ENCODE assay signal across 10 mouse cellular contexts in genomic region chr16:36784146-36784545, GRCm38 (mm10). TPM values are rescaled to one million over a fixed set of nuclear protein-coding genes. Genes with fewer than 3 reads are reported as not detected.
DNase-seq lines count a peak whose midpoint lies in the region; ATAC-seq and TF ChIP-seq lines count a peak whose summit lies in the region.
"Had no signal": no experiment of that assay in that cellular context is flagged by ENCODE, and none has a peak within 500 bp of the region (broad histone marks: within the 10 kb centered on the region; RNA-seq: fewer than 3 reads in every experiment).

No protein-coding gene starts in this region.

- H3K9ac ChIP-seq in kidney, embryonic 14.5 days (ENCODE audit: low read depth, low read length): no peak overlapping the region
- H3K9ac ChIP-seq in midbrain, embryonic 13.5 days (replicated peaks): no peak overlapping the region
- no peak overlapping the region for H3K9ac ChIP-seq in forebrain, postnatal 0 days
- H3K9ac ChIP-seq: limb, embryonic 13.5 days had no signal

- TF ChIP-seq POLR2A in kidney, adult 2 months (IDR thresholded peaks at IDR 0.05; ENCODE audit: low read depth, low read length): no peak
- TF ChIP-seq POLR2A in olfactory bulb, adult 2 months (IDR thresholded peaks at IDR 0.05; ENCODE audit: insufficient read depth, low read depth, low read length): no peak

- peak overlapping the region; percentile 28; the same call in 1 of the 2 replicates for H3K4me3 ChIP-seq in kidney, adult 2 months (ENCODE audit: insufficient read depth, low read depth, low read length)
- H3K4me3 ChIP-seq in kidney, embryonic 14.5 days (ENCODE audit: low read length): no peak overlapping the region
- H3K4me3 ChIP-seq in midbrain, embryonic 13.5 days (replicated peaks): no peak overlapping the region
- H3K4me3 ChIP-seq in midbrain, embryonic 10.5 days: no peak overlapping the region
- H3K4me3 ChIP-seq in forebrain, postnatal 0 days (ENCODE audit: low read depth, low read length): peak overlapping the region; percentile 27
- no peak overlapping the region for H3K4me3 ChIP-seq in olfactory bulb, adult 2 months (ENCODE audit: insufficient read depth, low read depth, low read length)
- H3K4me3 ChIP-seq: limb, embryonic 13.5 days; megakaryocyte, embryonic 14.5 days had no signal

- no peaks in the 10 kb centered on the region for H3K27me3 ChIP-seq in kidney, adult 2 months (replicated peaks; ENCODE audit: control insufficient read depth, insufficient read depth, low read length)
- no peaks in the 10 kb centered on the region for H3K27me3 ChIP-seq in kidney, embryonic 14.5 days (ENCODE audit: control insufficient read depth, insufficient read depth, low read length)
- no peaks in the 10 kb centered on the region for H3K27me3 ChIP-seq in midbrain, embryonic 13.5 days
- no peaks in the 10 kb centered on the region for H3K27me3 ChIP-seq in midbrain, embryonic 10.5 days (ENCODE audit: low read depth, poor library complexity, severe bottlenecking)
- no peaks in the 10 kb centered on the region for H3K27me3 ChIP-seq in forebrain, postnatal 0 days (ENCODE audit: insufficient read depth, low read length)
- H3K27me3 ChIP-seq: limb, embryonic 13.5 days had no signal

- DNase-seq in kidney, adult 2 months: peak; percentile 56
- no peak for DNase-seq in midbrain, embryonic 10.5 days (ENCODE audit: low spot score)
- DNase-seq in forebrain, postnatal 0 days: no peak
- DNase-seq in frontal cortex, postnatal 14 days (ENCODE audit: low spot score in 2 of 2): no peak
- DNase-seq: spleen, adult 18-20 months had no signal

- TF ChIP-seq CTCF in kidney, adult 2 months (conservative IDR thresholded peaks at IDR 0.05; ENCODE audit: insufficient read depth, insufficient read length, low read depth, low read length): no peak
- no peak for TF ChIP-seq CTCF in forebrain, postnatal 0 days (IDR thresholded peaks at IDR 0.05; ENCODE audit: low read depth)
- TF ChIP-seq CTCF in olfactory bulb, adult 2 months (IDR thresholded peaks at IDR 0.05; ENCODE audit: insufficient read depth, low read depth, low read length): no peak

- H3K4me1 ChIP-seq in kidney, adult 2 months (ENCODE audit: control insufficient read depth, insufficient read depth, low read length): peaks cover 10% of the 10 kb centered on the region; the same call in 1 of the 2 replicates
- no peaks in the 10 kb centered on the region for H3K4me1 ChIP-seq in kidney, embryonic 14.5 days (ENCODE audit: control insufficient read depth, insufficient read depth, low read length)
- no peaks in the 10 kb centered on the region for H3K4me1 ChIP-seq in midbrain, embryonic 13.5 days (replicated peaks)
- H3K4me1 ChIP-seq in midbrain, embryonic 10.5 days: no peaks in the 10 kb centered on the region
- no peaks in the 10 kb centered on the region; the same call in 1 of the 2 replicates for H3K4me1 ChIP-seq in forebrain, postnatal 0 days (ENCODE audit: insufficient read depth)
- no peaks in the 10 kb centered on the region for H3K4me1 ChIP-seq in olfactory bulb, adult 2 months (ENCODE audit: control insufficient read depth, insufficient read depth, low read length)
- H3K4me1 ChIP-seq: megakaryocyte, embryonic 14.5 days had no signal

- H3K9me3 ChIP-seq in kidney, embryonic 14.5 days (ENCODE audit: control insufficient read depth, low read length): no peaks in the 10 kb centered on the region
- no peaks in the 10 kb centered on the region for H3K9me3 ChIP-seq in midbrain, embryonic 13.5 days
- no peaks in the 10 kb centered on the region for H3K9me3 ChIP-seq in midbrain, embryonic 10.5 days (replicated peaks)
- no peaks in the 10 kb centered on the region for H3K9me3 ChIP-seq in forebrain, postnatal 0 days (ENCODE audit: low read length)
- H3K9me3 ChIP-seq: limb, embryonic 13.5 days; megakaryocyte, embryonic 14.5 days had no signal

- 51% methylated on average over 2 of the region's 2 CpGs for WGBS in kidney, adult 2 months
- WGBS in kidney, embryonic 14.5 days: 96% methylated on average over 2 of the region's 2 CpGs
- 88% methylated on average over 2 of the region's 2 CpGs for WGBS in midbrain, embryonic 13.5 days
- WGBS in midbrain, embryonic 10.5 days: 96% methylated on average over 2 of the region's 2 CpGs
- 25% methylated on average over 2 of the region's 2 CpGs for WGBS in forebrain, postnatal 0 days
- WGBS in olfactory bulb, adult 2 months: 32% methylated on average over 2 of the region's 2 CpGs

- H3K36me3 ChIP-seq in kidney, adult 2 months (ENCODE audit: control insufficient read depth, insufficient read depth, low read length): no peaks in the 10 kb centered on the region
- no peaks in the 10 kb centered on the region for H3K36me3 ChIP-seq in kidney, embryonic 14.5 days (ENCODE audit: control insufficient read depth, insufficient read depth, low read length)
- no peaks in the 10 kb centered on the region for H3K36me3 ChIP-seq in midbrain, embryonic 13.5 days
- H3K36me3 ChIP-seq in midbrain, embryonic 10.5 days: no peaks in the 10 kb centered on the region
- H3K36me3 ChIP-seq in forebrain, postnatal 0 days (ENCODE audit: insufficient read depth): no peaks in the 10 kb centered on the region
- H3K36me3 ChIP-seq: limb, embryonic 13.5 days had no signal

- no peak for ATAC-seq in kidney, embryonic 14.5 days (ENCODE audit: low FRiP score, low TSS enrichment)
- ATAC-seq in midbrain, embryonic 13.5 days: no peak
- ATAC-seq in forebrain, postnatal 0 days: no peak

- peak overlapping the region; percentile 99 for H3K27ac ChIP-seq in kidney, adult 2 months (ENCODE audit: insufficient read depth, low read depth, low read length)
- no peak overlapping the region for H3K27ac ChIP-seq in kidney, embryonic 14.5 days (ENCODE audit: low read depth, low read length)
- peak overlapping the region; percentile 54; the same call in 1 of the 2 replicates for H3K27ac ChIP-seq in midbrain, embryonic 13.5 days
- no peak overlapping the region for H3K27ac ChIP-seq in midbrain, embryonic 10.5 days (replicated peaks)
- 0 out of 2 replicates have a peak overlapping the region, but pooled peaks have one; percentile 29 for H3K27ac ChIP-seq in forebrain, postnatal 0 days (ENCODE audit: low read depth, low read length)
- 0 out of 2 replicates have a peak overlapping the region, but pooled peaks have one; percentile 31 for H3K27ac ChIP-seq in olfactory bulb, adult 2 months (ENCODE audit: insufficient read depth, low read depth, low read length)
- H3K27ac ChIP-seq: limb, embryonic 13.5 days had no signal

- H3K4me2 ChIP-seq in kidney, embryonic 14.5 days (replicated peaks; ENCODE audit: low read depth, low read length): no peak overlapping the region
- no peak overlapping the region for H3K4me2 ChIP-seq in midbrain, embryonic 13.5 days (replicated peaks)
- H3K4me2 ChIP-seq in forebrain, postnatal 0 days (ENCODE audit: low read depth): peak overlapping the region; percentile 26; the same call in 1 of the 2 replicates
- H3K4me2 ChIP-seq: limb, embryonic 13.5 days had no signal

RNA-seq across cellular contexts. Expression of gene Slc15a2, which starts 0.6 kb away (rescaled TPM):
- polyA plus RNA-seq in kidney, adult 2 months (2012; rRNA removed): 92.1 and 97.9 TPM in 2 replicates
- polyA plus RNA-seq in kidney, embryonic 14.5 days (2014; fragmentation: Nextera tagmentation; extraction: Ambion mirVana): 5.5 and 12.3 TPM in 2 replicates
- polyA plus RNA-seq in midbrain, embryonic 13.5 days (2015; fragmentation: Nextera tagmentation; extraction: Ambion mirVana): 6.0 and 7.0 TPM in 2 replicates
- 1.1 and 1.3 TPM in 2 replicates for polyA plus RNA-seq in midbrain, embryonic 10.5 days (2016; fragmentation: Nextera tagmentation; extraction: Ambion mirVana)
- total RNA-seq in forebrain, postnatal 0 days (2014; rRNA removed): 18.2 and 23.5 TPM in 2 replicates
- 21.1 and 23.9 TPM in 2 replicates for polyA plus RNA-seq in forebrain, postnatal 0 days (2015; fragmentation: Nextera tagmentation; extraction: Ambion mirVana)
- polyA plus RNA-seq in olfactory bulb, adult 2 months (2012; ENCODE audit: insufficient read depth, insufficient read length, low replicate concordance, missing spikeins): not detected in 2 replicates

RNA-seq across cellular contexts. Expression of gene Iqcb1, which starts 44.0 kb away (rescaled TPM):
- polyA plus RNA-seq in kidney, adult 2 months (2012; rRNA removed): 1.7 and 3.0 TPM in 2 replicates
- polyA plus RNA-seq in kidney, embryonic 14.5 days (2014; fragmentation: Nextera tagmentation; extraction: Ambion mirVana): 40.0 and 45.5 TPM in 2 replicates
- polyA plus RNA-seq in midbrain, embryonic 13.5 days (2015; fragmentation: Nextera tagmentation; extraction: Ambion mirVana): 64.3 and 72.5 TPM in 2 replicates
- 68.4 and 69.4 TPM in 2 replicates for polyA plus RNA-seq in midbrain, embryonic 10.5 days (2016; fragmentation: Nextera tagmentation; extraction: Ambion mirVana)
- total RNA-seq in forebrain, postnatal 0 days (2014; rRNA removed): 25.1 and 26.0 TPM in 2 replicates
- 40.7 and 66.0 TPM in 2 replicates for polyA plus RNA-seq in forebrain, postnatal 0 days (2015; fragmentation: Nextera tagmentation; extraction: Ambion mirVana)
- polyA plus RNA-seq in olfactory bulb, adult 2 months (2012; ENCODE audit: insufficient read depth, insufficient read length, low replicate concordance, missing spikeins): not detected in 2 replicates

Comparison
In these comparisons a context has a peak if more than half of its experiments do, and no peak if none do; other contexts are left out.
1. H3K27ac ChIP-seq: peak in kidney, adult 2 months (single experiment), midbrain, embryonic 13.5 days (single experiment), forebrain, postnatal 0 days (single experiment) and olfactory bulb, adult 2 months (single experiment); none in kidney, embryonic 14.5 days (single experiment) and midbrain, embryonic 10.5 days (single experiment).
2. H3K4me3 ChIP-seq: peak in kidney, adult 2 months (single experiment) and forebrain, postnatal 0 days (single experiment); none in kidney, embryonic 14.5 days (single experiment), midbrain, embryonic 13.5 days (single experiment), midbrain, embryonic 10.5 days (single experiment) and olfactory bulb, adult 2 months (single experiment).